Mouse (Mus musculus) kidney, postnatal 36 days (tissue): ENCODE measurements around the gene Hbs1l.
"Not testable (repeated sequence)": the region's sequence is repeated elsewhere in the genome, so short reads cannot be mapped to it uniquely, and the experiment has no call there.

Experiments
- DNase-seq, 2 experiments: peaks; one replicate each; pipeline ENCODE4 v3.0.0; 2021 to 2022; ENCODE audit warnings: mixed read lengths in 2 of 2

Hbs1l gene

DNA sequence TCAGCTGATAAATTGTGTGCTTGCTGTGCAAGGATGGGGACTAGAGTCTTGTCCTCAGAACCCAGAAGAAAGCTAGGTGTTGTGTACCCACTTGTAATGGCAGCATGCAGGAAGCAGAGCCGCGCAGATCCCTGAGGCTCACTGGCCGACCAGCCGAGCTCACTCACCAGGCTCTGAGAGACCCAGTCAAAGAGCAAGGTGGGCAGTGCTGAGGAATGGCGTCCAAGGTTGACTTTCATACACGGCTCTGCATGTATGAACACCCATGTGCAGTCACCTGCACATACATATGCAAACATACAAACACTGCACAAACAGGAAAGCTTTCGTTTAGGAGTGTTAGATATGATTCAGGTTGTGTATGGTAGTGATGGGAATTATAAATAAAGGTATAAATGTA lies 69.2 kb downstream of the Hbs1l start:
- no peak for DNase-seq

DNA sequence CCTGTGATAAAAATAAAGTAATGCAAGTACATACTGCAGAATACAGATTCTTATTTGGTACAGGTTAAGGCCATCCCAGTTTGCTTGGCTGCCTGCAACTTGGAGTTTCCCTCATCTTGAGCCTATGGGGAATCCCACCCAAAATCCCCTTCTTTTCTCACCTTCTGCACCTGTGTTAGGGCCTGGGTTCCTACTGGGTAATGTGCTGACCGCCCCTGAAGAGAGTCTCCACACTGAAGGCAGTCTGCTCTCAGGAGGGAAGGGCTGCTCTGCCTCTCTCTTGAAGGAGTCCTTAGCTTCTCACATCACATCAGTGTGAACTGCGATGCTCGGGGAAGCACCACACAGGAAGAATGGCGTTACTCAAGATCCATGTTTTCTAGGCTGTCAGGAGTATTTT lies 70.1 kb downstream of the Hbs1l start:
- no peak for DNase-seq

DNA sequence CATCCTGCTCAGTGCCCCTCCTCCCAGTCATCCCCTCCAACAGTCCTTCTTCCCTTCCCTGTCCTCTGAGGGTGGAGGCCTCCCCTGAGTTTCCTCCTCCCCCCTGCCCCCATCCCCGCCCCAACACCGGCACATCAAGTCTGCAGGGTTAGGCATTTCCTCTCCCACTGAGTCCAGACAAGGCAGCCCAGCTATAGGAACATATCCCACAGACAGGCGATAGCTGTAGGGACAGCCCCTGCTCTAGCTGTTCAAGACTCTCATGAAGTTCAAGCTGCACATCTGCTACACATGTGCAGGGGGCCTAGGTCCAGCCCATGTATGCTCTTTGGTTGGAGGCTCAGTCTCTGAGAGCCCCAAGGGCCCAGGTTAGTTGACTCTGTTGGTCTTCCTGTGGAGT lies 70.7 kb downstream of the Hbs1l start:
- DNase-seq = no peak

DNA sequence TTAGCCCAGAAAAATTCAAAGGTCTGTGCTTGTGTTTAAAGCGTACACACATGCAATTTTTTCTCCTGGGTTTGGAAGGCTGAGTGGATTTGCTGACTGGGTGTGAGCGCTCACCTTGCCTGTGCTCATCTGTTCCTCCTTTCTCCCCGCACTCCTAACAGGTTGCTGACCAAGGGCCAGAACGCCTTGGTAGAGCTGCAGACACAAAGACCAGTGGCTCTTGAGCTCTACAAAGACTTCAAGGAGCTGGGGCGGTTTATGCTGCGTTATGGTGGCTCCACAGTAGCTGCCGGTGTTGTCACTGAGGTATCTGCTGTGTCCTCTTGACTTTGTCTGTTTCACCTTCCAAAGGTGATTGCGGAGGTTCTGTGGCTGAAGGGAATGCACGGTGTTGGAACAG lies 71.7 kb downstream of the Hbs1l start:
- DNase-seq = no peak

DNA sequence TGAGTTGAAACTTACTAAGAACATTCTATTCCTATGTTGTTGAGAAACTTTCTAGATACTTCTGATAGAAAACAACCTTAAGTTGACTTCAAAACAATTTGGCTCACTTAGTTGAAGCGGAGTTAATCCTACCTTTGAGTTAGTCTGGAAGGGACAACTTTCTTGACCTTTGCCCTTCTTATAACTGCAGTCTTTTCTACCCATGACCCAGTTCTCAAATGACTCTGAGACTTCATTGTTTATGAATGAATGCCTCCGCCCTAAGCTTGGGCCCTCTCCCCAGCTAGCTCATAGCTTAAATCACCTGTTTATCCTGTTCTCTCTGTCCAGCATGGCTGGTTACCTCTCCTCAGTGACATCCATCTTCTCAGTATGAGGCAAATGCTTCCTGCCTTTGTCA lies 73.8 kb downstream of the Hbs1l start:
- peak; percentile 23 to 40 for DNase-seq

DNA sequence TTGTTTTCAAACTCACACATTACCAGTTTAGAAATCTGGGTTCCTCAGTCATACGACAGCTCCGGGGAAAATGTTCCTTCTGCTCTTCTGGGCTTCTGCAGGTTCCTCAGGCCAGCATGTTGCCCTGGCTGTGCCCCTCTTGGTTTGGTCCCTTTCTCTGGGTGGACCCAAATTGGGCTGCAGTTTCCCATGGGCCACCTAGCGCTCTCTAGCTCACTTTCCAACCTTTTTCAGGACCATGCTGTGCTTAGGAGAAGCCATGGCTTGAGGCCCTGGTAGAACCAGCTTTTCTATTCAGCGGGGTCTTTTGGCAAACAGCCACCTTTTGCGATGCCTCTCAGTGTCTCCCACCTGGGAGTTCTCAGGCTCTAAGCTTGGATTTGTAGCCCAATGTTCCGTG lies 76.5 kb downstream of the Hbs1l start:
- DNase-seq = no peak

DNA sequence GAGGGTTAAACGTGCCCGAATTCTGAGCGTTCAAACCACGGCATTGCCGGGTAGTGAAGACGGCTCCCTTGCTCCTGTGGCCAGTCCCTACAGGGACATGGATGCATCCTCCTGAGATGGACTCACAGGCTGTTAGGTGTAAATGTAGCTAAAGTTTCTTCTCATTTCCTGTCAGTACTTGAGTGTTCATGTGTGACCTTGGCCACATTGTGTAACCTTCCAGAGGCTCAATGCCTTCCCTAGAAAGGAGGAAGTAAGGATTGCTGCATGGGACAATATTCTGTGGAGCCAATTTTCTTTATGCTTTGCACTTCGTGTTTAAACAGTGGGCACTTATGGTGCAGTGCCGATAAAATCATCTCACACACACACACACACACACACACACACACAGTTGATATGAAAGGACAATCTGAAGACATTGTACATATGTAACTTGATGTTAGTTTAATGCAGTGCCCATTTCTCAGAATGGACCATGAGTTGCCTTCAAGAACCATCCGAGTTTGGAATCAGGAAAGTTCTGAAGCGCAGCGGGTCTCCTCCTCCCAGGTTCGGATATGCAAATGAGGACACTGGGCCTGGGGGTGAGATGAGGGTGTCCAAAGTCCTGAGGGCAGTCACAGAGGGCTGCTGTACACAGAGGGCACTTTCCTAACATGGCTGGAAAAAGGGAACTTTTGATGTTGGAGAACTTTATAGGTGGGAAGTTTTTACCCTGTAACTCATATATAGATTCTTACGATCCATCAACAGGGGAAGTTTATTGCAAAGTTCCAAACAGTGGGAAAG lies 81.1 kb downstream of the Hbs1l start, which contains the start of gene Aldh8a1:
Aldh8a1 (plus strand) TSS at position 610 of the 792 bp plus-strand sequence.
- peak; percentile 75 to 83 for DNase-seq

DNA sequence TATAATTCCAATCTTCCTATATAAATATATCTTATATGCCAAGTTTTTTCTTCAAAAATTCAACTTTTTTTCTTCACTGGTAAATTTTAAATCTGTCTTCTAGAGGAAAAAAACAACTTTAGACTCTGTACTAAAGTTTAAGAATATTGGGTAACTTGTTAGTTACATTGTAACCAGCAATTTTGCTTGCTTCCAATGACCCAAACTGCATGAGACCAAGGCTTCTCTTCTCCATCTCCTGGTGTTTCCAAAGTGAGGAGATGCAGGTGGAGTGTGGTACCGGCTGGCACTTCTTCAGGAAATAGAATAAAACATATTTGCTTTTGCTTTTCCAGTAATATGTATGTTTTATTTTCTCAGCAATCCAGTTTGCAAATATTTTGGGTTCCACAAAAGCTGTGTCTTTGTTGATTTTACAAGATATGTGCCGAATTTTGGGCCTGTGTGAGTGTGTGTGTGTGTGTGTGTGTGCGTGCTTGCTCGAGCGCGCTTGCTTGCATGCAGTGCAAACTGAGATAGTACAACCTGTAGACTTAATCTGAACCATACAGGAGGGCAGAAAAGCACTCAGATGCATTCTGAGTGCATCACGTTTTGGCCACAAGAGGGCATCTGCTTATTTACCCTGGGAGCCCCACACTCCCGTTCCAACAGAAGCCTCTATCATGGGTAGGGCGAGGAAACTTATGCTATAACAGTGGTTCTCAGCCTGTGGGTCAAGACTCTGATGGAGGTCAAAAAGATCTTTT lies 82.6 kb downstream of the Hbs1l start:
- DNase-seq = peak; percentile 71 to 73

DNA sequence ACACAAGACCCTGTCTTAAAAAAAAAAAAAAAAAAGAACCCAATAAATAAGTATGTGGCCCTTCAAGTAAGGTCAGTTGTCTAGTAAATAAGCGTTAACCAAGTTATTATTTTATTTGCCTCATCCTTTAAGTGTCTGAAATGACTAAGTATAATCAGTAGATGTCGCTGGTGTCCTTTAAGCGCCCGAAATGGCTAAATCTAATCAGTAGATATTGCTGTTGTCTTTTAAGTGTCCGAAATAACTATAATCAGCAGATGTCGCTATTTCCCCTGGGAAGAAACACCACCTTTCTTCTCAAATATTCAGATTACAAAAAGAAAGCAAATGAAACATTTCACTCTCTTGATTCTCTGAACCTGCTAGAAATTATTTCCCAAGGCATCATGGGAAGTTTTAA lies 87.1 kb downstream of the Hbs1l start:
- DNase-seq = peak; percentile 49 to 64

DNA sequence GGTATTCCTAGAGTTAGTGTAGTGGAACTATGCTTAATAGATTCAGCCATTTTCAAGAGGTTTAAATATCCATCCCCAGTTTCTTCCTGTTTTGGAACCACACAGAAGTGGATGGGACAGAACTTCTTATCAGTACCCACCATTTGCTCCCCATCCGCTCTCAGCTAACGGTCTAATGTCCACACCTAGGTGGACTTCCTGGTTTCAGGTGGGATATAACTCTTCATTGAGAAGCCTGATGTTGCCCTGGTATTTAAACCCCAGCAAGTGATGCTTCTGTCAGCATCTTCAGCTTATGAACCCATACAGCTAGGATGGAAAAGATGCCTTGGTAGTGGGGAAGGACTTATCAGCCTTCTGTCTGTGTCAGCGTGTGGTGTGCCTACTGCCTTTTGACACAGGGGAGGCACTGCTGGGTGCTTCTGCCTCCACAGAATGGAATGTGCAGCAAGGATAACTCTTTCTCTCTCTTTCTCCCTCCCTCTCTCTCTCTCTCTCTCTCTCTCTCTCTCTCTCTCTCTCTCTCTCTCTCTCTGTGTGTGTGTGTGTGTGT lies 89.4 kb downstream of the Hbs1l start:
- DNase-seq = no peak

DNA sequence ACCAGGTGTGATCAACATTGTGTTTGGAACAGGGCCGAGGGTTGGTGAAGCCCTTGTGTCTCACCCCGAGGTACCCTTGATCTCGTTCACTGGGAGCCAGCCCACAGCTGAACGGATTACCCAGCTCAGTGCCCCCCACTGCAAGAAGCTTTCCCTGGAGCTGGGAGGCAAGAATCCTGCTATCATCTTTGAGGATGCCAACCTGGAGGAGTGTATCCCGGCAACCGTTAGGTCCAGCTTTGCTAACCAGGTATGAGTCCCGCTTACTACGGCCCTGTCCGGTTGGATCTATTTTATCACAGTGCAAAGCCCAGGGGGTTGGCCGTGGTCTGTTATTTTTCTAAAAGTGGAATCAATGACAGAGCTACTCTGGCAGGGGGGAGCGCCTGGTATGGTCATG lies 93.3 kb downstream of the Hbs1l start:
- no peak for DNase-seq

DNA sequence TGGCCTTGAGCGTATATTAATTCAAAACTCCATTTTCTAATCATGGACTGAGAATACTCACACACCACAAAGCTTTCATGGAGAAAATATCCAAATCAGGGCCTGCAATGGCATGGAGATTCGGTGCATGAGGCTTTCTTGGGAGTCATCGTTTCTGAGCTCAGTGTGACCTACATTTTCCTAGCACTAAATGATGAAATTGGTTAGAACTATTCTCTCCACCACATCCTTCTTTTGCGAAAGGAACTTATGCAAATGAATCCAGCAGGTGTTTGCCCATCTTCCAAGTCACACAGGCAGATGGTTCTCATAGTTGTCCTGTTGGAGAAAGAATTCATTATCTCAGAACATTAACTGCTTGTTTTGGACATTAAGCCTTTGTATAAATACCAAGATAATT lies 94.7 kb downstream of the Hbs1l start:
- no peak for DNase-seq

DNA sequence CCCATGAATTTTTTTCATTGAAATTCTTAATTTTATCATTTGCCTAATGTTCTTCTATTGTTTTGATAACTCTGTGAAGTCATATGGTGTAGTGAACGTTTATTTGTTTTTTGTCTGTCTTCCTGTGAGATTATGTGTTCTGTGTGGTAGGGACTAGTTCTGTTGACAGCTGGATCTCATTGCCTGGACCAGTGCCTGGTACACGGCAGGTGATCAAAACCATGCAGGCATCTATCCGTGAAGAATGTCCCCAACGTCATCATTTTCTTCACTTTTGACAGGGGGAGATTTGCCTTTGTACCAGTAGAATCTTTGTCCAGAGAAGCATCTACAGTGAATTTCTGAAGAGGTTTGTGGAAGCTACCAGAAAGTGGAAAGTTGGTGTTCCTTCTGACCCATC lies 95.5 kb downstream of the Hbs1l start:
- no peak for DNase-seq

DNA sequence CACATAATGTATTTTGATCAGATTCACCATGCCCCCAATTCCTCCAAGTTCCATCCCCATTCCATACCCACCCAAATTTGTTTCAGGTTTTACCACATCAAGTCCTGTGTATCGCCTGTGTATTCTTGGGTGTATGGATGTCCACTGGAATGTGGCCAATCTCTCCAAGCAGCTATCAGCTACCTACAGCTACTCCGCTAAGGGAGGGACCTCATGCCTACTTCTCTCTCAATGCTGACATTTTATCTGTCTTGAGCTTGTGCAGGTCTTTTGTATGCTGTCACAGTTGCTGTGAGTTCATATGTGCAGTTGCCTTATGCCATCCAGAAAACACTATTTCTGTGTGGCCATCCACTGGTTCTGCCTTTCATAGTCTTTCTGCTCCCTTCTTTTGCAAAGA lies 97.6 kb downstream of the Hbs1l start:
- DNase-seq = no peak

DNA sequence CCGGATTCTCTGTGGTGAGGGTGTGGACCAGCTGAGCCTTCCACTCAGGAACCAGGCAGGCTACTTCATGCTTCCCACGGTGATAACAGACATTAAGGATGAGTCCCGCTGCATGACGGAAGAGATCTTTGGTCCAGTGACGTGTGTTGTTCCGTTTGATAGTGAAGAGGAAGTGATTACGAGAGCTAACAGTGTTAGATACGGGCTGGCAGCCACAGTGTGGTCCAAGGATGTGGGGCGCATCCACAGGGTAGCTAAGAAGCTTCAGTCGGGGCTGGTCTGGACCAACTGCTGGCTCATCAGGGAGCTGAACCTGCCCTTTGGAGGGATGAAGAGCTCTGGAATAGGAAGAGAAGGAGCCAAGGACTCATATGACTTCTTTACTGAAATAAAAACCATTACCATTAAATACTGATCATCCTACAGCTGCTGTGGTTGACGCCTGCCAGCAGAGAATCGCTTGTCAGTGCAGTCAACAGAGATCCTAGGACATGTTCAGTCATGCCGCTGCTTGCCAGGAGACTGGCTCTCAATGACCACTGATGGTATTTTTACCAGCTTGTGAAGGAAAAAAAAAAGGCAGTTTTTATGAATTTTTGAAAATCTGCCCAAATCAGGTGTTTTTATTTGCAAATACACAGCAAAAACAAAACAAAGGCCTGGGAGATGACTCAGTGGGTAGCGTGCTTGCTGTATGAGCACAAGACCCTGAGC lies 99.8 kb downstream of the Hbs1l start:
- DNase-seq = no peak

DNA sequence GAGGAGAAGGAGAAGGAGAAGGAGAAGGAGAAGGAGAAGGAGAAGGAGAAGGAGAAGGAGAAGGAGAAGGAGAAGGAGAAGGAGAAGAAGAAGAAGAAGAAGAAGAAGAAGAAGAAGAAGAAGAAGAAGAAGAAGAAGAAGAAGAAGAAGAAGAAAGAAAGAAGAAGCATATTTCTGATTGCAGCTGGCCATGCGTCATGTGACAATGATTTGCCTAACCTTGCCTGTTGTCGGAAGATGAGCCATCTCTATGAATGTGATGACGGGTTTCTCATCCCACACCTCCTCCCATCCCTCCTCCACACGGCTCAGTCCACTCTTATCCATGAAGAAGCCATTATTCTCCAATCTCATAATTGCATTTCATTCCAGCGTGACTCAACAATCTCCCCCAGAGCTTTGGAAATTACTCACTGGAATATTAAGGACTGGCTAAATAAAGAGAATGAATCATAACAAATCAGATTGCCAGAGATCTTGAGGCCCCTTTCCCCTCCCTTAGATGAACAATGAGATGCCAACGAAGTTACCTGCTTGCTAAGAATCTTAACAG lies 103.2 kb downstream of the Hbs1l start:
- DNase-seq = not testable (repeated sequence)

DNA sequence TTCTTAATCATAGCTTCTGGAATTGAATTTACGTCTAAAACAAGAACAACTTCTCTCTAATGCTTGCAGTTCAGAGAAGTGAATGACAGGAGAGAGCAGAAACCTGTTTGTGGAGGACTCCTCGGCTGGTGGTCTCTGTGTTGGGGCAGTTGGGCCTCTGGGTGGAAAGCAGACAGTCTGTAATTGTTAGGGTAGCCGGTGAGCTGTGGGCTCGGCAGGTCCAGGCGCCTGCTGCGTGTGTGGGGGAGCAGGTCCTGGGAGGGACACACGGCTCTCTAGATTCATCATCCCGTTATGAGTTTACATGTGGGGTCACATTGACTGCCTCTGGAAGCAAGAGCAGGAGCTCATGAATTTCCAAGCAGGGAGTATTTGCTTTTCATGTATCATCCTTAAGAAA lies 103.8 kb downstream of the Hbs1l start:
- no peak for DNase-seq

DNA sequence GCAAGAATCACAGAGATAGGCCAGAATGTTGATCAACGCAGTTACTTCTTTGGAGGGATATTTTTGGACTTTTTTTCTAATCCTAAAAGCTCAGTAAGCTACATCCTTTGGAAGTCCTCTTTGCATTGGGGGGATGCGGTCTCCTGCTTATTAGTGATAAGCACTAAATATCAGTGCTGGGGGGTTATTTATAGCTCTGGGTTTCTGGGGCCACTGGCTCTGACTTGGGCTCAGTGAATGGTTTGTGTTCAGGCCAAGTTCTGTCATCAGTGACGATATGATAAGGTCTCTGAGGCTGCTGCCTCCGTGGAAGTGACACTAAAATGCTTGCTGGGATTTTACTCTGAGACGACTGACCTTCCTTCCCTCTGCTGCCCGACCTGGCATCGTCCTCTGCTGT lies 104.3 kb downstream of the Hbs1l start:
- peak in 1 of 2 experiments; percentile 33 for DNase-seq

DNA sequence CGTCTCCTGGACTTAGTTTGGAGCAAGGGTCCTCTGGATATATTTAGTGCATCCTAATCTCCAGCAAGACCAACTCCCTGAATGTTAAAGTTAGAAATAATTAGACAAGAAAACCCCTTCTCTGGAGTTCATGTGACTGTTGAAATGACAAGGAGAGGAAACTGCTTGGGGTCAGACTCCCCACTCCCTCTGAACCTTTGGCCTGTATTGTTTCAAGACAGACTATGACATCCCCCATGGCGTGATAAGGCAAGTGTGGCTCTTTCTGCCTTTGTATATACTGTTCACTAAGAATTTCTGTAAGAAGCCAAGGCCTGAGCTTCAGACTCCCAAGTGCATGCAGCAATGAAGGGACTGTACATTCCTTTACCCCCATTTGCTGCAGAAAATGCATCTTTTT lies 104.7 kb downstream of the Hbs1l start:
- no peak for DNase-seq

DNA sequence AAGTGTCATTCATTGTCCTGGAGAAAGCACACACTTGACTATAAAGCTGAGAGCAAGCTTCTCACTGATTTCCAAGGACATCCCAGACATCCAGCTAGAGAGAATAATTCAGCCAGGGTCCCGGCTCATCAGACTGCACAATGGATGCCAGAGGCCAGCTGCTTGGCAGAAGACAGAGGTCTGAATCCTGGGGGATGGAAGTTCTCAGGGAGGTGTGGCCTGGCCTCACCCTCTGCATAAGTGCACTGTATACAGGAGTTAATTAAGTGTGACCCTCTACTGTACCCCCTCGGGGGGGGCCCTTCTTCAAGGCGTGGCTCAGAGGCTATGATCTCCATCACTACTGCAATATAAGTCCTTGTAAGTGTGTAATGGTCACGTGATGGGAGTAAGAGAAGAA lies 105.5 kb downstream of the Hbs1l start:
- DNase-seq = no peak

DNA sequence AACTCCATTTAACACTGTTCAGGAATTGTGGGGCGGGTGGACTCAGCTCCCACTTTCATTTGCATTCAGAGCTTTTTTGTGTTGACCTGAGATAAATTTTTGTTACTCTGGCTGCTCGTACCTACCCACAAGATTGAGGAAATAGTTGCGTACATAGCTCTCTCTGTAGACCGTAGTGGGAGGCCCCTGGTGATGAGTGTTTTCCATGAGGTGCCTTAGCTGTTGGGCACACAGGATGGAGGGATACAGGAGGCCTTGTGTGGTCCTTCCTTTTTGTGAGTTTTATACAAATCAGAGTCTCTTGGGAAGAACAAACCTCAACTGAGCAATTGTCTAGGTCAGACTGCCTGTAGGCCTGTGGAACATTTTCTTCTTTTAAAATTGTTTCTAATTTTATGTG lies 109.0 kb downstream of the Hbs1l start:
- DNase-seq = no peak

DNA sequence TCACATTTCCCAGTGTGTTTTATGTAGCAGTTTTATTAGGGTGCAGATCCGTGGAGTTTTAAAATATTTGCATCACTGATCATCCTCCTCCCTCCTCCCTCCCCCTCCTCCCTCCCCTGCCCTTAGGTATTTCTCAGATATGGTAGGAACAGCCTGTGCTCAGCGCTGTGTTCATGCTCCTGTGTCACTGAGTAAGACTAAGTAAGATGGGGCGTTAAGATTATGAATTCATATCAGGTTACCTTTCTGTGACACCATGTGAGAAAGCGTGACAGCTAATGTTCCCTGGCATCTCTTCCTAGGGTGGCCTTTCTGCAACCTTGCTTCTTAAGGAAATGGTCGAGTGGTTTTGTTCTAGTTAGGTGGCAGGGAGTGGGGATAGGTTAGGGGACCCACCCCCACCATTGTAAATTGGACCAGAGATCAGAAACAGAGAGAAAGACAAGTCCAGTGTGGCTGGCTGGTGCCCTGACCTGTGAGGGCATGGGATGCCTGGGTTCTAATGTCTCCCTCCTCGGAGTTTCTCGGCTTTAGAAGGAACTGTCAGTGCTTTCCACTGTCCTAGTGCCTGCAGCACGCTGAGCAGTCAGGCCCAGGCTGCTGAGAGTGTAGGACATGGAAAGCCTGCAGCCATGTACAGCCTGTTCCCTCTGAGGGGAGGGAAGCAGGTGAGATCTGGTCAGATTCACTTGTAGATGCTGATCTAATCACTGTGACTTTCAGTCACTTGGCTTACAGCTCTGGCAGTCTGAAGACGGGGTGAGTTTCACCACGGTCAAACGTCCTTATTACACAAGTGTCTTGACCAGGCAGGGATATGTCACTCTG lies 110.1 kb downstream of the Hbs1l start:
- DNase-seq = peak in 1 of 2 experiments; percentile 18
